Mouse (Mus musculus): ENCODE data around the gene Map1b. TPM values are rescaled to one million over a fixed set of nuclear protein-coding genes. Genes with fewer than 3 reads are reported as not detected.

Gene Map1b
- polyA plus RNA-seq, 1 experiment from 2014 or later, result 1,306 TPM

DNA sequence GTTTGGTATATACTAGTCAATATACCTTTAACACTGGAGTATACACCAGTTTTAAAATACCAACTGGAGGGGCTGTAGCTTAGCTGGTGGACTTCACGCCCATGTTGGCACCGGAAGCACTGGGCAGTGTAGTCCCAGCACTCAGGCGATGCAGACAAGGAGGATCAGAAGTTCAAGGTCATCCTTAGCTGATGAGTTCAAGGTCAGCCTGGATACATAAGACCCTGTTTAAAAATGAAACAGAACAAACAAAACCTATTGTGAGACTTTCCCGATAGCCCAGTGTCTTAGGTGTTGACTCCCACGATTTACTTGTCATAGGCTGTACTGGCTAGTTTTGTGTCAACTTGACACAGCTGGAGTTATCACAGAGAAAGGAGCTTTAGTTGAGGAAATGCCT lies 1.5 kb upstream of the Map1b start:
- no peak for ATAC-seq (ENCODE audit: low FRiP score)
- Histone ChIP-seq H3K27me3 (no peaks in the 10 kb centered on the region), H3K4me1 (peaks cover 13% of the 10 kb centered on the region), H3K4me2 (no peak overlapping the region), H3K4me3 (replicated peaks) (no peak overlapping the region), H3K36me3 (replicated peaks) (no peaks in the 10 kb centered on the region), H3K27ac (no peak overlapping the region), H3K9me3 (no peaks in the 10 kb centered on the region), H3K9ac (no peak overlapping the region)
- WGBS, result 92% methylated on average over 5 of the region's 5 CpGs

DNA sequence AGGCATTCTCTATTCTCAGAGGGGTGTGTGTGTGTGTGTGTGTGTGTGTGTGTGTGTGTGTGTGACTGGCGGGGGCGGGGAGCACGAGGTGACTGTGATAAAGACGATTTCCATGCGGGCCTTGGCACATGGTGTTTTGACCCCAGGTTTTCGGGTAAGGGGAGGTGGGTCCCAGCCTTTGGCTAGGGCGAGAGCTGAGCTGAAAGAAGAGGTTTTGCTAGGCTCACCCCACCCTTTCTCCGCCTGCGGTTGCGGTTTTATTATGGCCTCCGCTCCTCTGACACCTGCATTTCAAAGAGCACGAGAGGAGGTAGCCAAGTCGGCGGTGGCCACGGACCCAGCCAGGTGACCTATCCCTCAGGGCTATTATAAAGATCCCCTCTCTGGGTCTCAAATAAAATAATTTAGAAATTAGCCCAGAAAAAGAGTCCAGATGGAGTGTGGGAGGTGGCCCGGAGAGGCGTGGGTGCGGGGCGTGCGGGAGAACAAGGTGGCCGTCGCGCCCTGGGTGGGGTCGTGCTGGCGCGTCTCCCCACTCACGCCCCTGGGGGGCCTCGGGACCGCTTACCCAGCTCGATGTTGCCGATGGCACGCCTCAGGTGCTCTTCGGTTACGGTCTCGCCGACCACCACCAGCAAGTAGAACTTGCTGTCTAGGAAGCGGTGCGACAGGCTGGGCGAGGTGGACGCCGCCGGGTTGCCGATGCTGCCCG lies 448 bp downstream of the Map1b start:
- Histone ChIP-seq H3K4me1 (peaks cover 31% of the 10 kb centered on the region), H3K4me3 (replicated peaks) (peak overlapping the region; percentile 91), H3K9ac (peak overlapping the region; percentile 91), H3K9me3 (no peaks in the 10 kb centered on the region), H3K27ac (peak overlapping the region; percentile 99), H3K27me3 (no peaks in the 10 kb centered on the region), H3K36me3 (replicated peaks) (peaks cover 8% of the 10 kb centered on the region; the same call in 1 of the 2 replicates), H3K4me2 (peak overlapping the region; percentile 62)
- WGBS, result under 1% methylated on average over 44 of the region's 44 CpGs
- peak; percentile 15 for ATAC-seq (ENCODE audit: low FRiP score)

DNA sequence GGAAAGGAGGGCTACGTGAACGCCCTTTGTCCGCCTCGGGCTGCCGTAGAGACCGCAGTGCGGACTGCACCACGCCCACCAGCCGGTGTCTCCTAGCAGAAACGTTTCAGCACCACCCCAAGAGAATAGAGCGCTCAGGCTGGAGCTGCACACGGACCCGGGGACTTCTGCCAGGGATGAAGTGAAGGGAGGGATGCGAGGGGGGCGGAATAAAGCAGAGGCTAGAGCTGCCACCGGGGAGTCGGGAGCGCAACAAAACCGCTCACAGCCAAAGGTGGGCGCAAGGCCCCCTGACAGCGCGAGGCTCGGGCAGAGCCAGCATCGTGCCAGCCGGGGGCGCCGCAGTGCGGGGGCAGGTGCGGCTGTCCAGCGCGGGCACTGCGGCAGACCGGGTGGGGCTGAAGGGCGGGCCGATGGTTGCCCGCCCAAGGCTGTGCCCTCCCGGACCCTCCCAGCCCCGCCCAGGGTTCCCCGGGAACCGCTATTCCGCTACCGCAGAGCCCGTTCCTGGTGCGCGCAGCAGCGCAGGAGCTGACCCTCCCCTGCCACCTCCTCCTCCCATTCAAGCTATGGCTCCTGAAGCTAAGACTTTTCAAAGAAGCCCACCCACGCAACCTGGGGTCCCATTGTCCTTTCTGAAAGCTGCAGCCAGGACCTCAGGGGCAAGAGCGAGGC lies 1.3 kb downstream of the Map1b start:
- under 1% methylated on average over 44 of the region's 48 CpGs for WGBS
- Histone ChIP-seq H3K9me3 (no peaks in the 10 kb centered on the region), H3K9ac (peak overlapping the region; percentile 91), H3K27ac (peak overlapping the region; percentile 99), H3K36me3 (replicated peaks) (peaks cover 9% of the 10 kb centered on the region; the same call in 1 of the 2 replicates), H3K27me3 (no peaks in the 10 kb centered on the region), H3K4me1 (peaks cover 37% of the 10 kb centered on the region), H3K4me2 (peak overlapping the region; percentile 62), H3K4me3 (replicated peaks) (peak overlapping the region; percentile 91)
- ATAC-seq (ENCODE audit: low FRiP score), result peak; percentile 78

DNA sequence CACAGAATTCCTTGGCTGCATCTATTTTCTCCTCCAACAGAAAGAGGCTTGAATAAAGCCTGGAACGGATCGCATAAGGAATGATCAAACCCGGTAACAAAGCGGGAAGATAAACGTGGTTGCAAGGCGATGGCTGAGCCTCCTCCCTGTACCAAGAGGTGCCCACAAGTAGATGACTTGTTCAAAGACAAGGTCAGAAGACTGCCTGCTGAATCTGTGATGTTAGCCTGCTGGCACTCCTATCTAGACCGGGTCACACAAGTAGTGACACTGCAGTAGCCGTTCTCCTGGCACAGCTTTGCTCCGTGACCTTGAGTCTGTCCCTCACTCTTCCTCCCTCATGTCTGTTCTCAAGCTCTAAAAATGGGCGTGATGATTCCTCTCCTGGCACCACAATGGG lies 2.4 kb downstream of the Map1b start:
- peak overlapping the region; percentile 62 for H3K4me2 ChIP-seq
- no peaks in the 10 kb centered on the region for H3K27me3 ChIP-seq
- no peak for ATAC-seq (ENCODE audit: low FRiP score)
- peaks cover 11% of the 10 kb centered on the region; the same call in 1 of the 2 replicates for H3K36me3 ChIP-seq (replicated peaks)
- H3K9ac ChIP-seq, result peak overlapping the region; percentile 91
- peaks cover 45% of the 10 kb centered on the region for H3K4me1 ChIP-seq
- H3K4me3 ChIP-seq (replicated peaks), result peak overlapping the region; percentile 91
- no peaks in the 10 kb centered on the region for H3K9me3 ChIP-seq
- WGBS, result 3% methylated on average over 10 of the region's 10 CpGs
- H3K27ac ChIP-seq, result peak overlapping the region; percentile 99

DNA sequence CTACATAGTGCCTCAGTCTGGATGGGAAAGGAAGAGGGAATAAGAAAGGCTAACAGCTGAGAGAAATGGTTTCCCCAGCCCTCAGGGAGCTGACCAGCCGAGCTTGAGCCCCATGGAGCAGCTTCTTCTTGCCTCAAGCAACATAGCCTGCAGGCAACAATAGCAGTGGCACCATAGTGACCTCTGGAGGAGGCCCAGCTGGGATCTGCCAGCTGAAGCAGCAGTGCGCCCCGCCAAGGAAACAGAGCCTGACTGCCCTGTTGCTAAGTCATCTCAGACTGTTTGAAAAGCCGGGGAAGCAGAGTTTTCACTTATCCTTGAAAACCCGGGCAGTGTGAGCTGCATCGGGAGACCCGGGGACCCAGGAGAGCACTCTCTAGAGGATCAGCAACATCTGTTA lies 3.2 kb downstream of the Map1b start:
- peak overlapping the region; percentile 91 for H3K9ac ChIP-seq
- ATAC-seq (ENCODE audit: low FRiP score), result peak; percentile 9; the same call in 1 of the 2 replicates
- H3K4me1 ChIP-seq, result peaks cover 51% of the 10 kb centered on the region
- 4% methylated on average over 7 of the region's 7 CpGs for WGBS
- no peaks in the 10 kb centered on the region for H3K27me3 ChIP-seq
- peak overlapping the region; percentile 62 for H3K4me2 ChIP-seq
- H3K36me3 ChIP-seq (replicated peaks), result peaks cover 19% of the 10 kb centered on the region
- H3K4me3 ChIP-seq (replicated peaks), result peak overlapping the region; percentile 91
- H3K9me3 ChIP-seq, result no peaks in the 10 kb centered on the region
- H3K27ac ChIP-seq, result peak overlapping the region; percentile 99

DNA sequence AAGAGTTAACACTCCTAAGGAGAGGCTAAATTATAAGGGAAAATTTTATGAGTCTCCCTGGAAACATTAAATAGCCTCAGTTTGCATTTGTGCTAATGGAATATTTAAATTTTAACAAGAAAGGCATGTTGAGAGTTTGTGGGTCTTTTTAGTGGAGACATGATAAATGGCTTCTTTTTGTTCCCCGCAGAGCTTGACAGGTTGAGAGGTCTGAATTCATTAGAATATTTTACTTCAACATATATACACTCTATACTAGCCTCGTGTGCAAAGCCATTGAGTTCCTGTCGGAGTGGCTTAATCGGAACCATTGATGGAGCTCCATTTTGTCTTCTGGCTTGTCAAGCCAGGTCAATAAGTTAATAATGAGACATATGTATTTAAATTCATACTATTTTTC lies 6.4 kb downstream of the Map1b start:
- H3K4me2 ChIP-seq, result no peak overlapping the region
- no peak overlapping the region for H3K9ac ChIP-seq
- peaks cover 56% of the 10 kb centered on the region for H3K4me1 ChIP-seq
- H3K36me3 ChIP-seq (replicated peaks), result peaks cover 52% of the 10 kb centered on the region
- no peak for ATAC-seq (ENCODE audit: low FRiP score)
- no peaks in the 10 kb centered on the region for H3K27me3 ChIP-seq
- no peak overlapping the region for H3K27ac ChIP-seq
- no peak overlapping the region for H3K4me3 ChIP-seq (replicated peaks)
- H3K9me3 ChIP-seq, result no peaks in the 10 kb centered on the region
- WGBS, result 55% methylated on average over 4 of the region's 4 CpGs

DNA sequence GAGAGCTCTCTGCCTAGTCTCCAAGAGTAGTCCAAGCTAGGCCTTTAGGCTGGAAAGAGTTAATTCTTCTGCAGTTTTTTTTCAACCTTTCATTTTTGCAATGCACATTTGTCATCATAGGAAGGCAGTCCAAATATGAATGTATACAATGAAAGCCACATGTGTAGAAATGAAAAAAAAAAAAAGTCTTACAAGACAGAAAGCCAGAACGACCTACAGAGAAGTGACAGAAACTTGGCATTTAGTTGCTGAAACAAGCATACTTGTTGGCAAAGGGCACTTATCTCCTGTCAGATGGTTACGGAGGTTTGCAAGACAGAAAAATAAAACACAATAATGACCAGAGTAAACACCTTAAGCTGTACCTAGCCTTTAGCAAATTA lies 9.8 kb downstream of the Map1b start:
- peaks cover 64% of the 10 kb centered on the region for H3K36me3 ChIP-seq (replicated peaks)
- no peak overlapping the region for H3K4me3 ChIP-seq (replicated peaks)
- no peak overlapping the region for H3K9ac ChIP-seq
- H3K4me2 ChIP-seq, result no peak overlapping the region
- no peak for ATAC-seq (ENCODE audit: low FRiP score)
- H3K27me3 ChIP-seq, result no peaks in the 10 kb centered on the region
- H3K9me3 ChIP-seq, result no peaks in the 10 kb centered on the region
- no peak overlapping the region for H3K27ac ChIP-seq
- H3K4me1 ChIP-seq, result peaks cover 71% of the 10 kb centered on the region
- 87% methylated on average over 2 of the region's 2 CpGs for WGBS

DNA sequence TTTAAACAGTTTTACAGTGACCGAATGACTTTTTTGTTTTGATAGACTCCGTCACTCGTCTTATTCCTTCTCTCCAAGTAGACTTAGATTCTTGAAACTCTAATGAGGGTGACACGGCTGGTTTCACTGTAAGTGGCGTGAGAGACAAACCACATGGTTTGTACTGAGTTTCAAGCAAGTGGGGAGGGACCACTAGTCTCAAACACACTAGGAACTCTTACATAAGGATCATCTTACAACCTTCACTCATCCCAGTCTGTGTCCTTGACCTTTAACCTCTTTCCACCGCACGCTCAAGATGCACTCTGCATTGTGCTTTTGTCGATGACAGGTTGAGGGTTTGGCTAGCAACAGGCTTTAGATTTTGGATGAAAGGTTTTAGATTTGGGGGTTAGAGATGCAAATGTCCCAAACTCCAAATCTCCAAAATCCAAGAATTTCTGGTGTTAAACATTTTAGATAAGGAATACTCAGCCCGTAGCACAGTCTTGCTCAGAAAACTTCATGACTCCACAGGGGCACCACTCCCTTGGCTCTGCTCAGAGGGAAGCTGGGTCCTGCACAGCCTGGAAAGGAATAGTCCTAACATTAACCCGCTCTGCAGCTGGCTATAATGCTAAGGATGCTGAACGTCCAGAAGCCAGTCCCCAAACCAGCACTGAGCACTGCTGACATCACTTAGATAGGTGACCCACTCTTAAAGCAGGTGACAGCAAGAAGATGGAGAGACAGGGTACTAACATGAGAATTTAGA lies 10.3 kb downstream of the Map1b start:
- peaks cover 65% of the 10 kb centered on the region for H3K36me3 ChIP-seq (replicated peaks)
- H3K27ac ChIP-seq, result no peak overlapping the region
- no peak overlapping the region for H3K4me3 ChIP-seq (replicated peaks)
- no peak overlapping the region for H3K4me2 ChIP-seq
- no peak overlapping the region for H3K9ac ChIP-seq
- no peaks in the 10 kb centered on the region for H3K27me3 ChIP-seq
- no peaks in the 10 kb centered on the region for H3K9me3 ChIP-seq
- H3K4me1 ChIP-seq, result peaks cover 71% of the 10 kb centered on the region
- no peak for ATAC-seq (ENCODE audit: low FRiP score)
- WGBS, result 86% methylated on average over 11 of the region's 11 CpGs

DNA sequence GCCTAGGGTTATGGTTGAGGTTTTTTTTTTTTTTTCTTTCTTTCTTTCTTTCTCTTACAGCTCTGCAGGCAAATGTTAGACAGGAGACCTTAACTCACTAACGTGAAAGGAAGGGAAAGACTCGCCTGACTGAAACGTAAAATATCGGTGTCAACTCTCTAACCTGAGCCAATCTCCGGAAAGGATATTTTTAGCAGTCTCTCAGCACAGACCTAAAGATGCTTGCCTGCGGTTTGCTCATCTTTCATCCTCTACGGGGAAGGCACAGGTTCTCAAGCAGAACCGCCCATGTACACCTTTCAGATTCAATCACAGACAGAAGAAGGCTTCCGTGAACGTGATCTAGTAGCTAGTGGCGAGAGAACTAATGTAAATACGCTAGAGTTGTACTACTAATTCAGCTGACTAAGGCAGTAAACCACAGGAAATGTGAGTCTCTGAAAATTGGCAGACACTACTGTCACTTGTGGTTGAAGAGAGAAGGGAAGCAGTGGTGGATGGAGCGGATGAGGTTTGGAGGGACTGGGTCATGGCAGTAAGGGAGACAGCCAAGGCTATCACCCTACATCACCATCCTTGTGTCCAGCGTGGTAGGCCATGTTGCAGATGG lies 12.9 kb downstream of the Map1b start:
- H3K9ac ChIP-seq, result peak overlapping the region; percentile 17; the same call in 1 of the 2 replicates
- no peak overlapping the region for H3K4me2 ChIP-seq
- H3K4me3 ChIP-seq (replicated peaks), result no peak overlapping the region
- peak overlapping the region; percentile 88 for H3K27ac ChIP-seq
- peaks cover 63% of the 10 kb centered on the region for H3K36me3 ChIP-seq (replicated peaks)
- peaks cover 68% of the 10 kb centered on the region for H3K4me1 ChIP-seq
- H3K9me3 ChIP-seq, result no peaks in the 10 kb centered on the region
- 89% methylated on average over 14 of the region's 14 CpGs for WGBS
- ATAC-seq (ENCODE audit: low FRiP score), result no peak
- no peaks in the 10 kb centered on the region for H3K27me3 ChIP-seq

DNA sequence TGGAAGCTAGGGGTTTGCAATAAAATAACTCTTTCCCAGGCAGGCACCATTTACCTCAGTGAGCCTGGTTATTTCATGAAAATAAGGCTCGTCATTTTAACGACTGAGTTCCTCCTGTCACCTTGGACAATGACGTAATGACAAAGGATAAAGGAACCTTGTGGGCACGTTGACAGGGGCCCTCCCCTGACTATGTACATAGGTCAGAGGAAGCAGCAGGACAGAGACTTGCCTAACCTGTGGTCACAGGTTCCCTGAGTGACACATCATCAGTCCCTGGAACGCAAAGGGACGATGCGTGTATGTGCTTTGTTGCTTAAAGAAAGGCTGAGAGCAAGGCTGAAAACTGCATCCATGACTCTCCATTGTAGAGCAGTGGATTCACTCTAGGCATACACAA lies 13.4 kb downstream of the Map1b start:
- 38% methylated on average over 7 of the region's 7 CpGs for WGBS
- Histone ChIP-seq H3K9ac (peak overlapping the region; percentile 17; the same call in 1 of the 2 replicates), H3K4me1 (peaks cover 63% of the 10 kb centered on the region), H3K9me3 (no peaks in the 10 kb centered on the region), H3K4me3 (replicated peaks) (no peak overlapping the region), H3K36me3 (replicated peaks) (peaks cover 58% of the 10 kb centered on the region), H3K4me2 (peak overlapping the region; percentile 38), H3K27ac (peak overlapping the region; percentile 88), H3K27me3 (no peaks in the 10 kb centered on the region)
- ATAC-seq (ENCODE audit: low FRiP score), result no peak

DNA sequence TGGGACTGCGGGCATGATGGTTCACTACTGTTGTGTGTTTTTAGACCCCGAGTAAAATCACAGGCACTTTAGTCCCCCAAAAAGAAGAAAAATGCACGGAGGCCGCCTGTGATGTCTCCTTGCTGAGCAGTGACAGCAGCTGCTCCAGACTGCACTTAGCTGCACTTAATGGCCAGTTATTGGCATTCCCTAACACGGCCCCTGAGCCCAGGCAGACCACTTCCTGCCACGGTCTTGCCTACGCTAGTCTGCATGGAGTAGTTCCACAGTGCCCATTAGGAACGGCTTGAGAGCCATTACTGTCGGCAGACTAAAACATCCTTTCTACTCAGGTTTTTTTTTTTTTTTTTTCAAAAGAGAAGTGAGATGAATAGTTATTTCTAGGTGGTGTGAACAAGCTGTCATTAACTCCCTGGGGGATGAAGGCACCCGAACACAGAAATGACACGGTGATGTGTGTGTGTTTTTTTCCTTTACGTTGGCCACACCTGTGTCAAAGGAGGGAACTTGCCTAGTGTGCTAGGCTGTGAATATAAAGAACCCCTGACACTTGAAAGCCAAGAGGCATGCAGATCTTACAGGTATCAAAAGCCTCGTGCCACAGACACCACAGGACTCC lies 14.1 kb downstream of the Map1b start:
- peak overlapping the region; percentile 10; the same call in 1 of the 2 replicates for H3K4me3 ChIP-seq (replicated peaks)
- 25% methylated on average over 13 of the region's 13 CpGs for WGBS

More for the DNA sequence above, 14.1 kb downstream of the Map1b start:
- peaks cover 61% of the 10 kb centered on the region for H3K4me1 ChIP-seq
- H3K27ac ChIP-seq, result peak overlapping the region; percentile 88
- H3K9me3 ChIP-seq, result no peaks in the 10 kb centered on the region
- peak overlapping the region; percentile 41 for H3K4me2 ChIP-seq
- peak overlapping the region; percentile 45 for H3K9ac ChIP-seq
- H3K36me3 ChIP-seq (replicated peaks), result peaks cover 51% of the 10 kb centered on the region
- peak; percentile 63 for ATAC-seq (ENCODE audit: low FRiP score)
- no peaks in the 10 kb centered on the region for H3K27me3 ChIP-seq

All from forebrain, embryonic 12.5 days (tissue).